Mouse (Mus musculus) testis, adult 2 months (tissue): ENCODE data around the gene Hivep2.

Experiments used
- CTCF ChIP-seq: fragments of 200-500 bp; IDR thresholded peaks from 2 replicates; pipeline ENCODE4 v1.5.1; 2012; ENCODE audit warnings: low read depth, mild to moderate bottlenecking, inconsistent platforms, low read length, moderate library complexity; ENCODE audit not compliant: control insufficient read depth, insufficient read depth, insufficient replicate concordance
- POLR2A ChIP-seq: fragments of 200-500 bp; IDR thresholded peaks from 2 replicates; pipeline ENCODE4 v1.6.1; 2012; ENCODE audit warnings: low read depth, mild to moderate bottlenecking, inconsistent platforms, low read length, moderate library complexity; ENCODE audit not compliant: control insufficient read depth

- TF ChIP-seq CTCF (no peak), POLR2A (no peak)
Observed at GRCm38 (mm10) chr10:14132061-14132460, 166.2 kb downstream of the Hivep2 start.
